Mouse (Mus musculus) thymus, postnatal 0 days (tissue): ENCODE data around the gene Mmp23. TPM values are rescaled to one million over a fixed set of nuclear protein-coding genes. Genes with fewer than 3 reads are reported as not detected.
"Not testable (repeated sequence)": the region's sequence is repeated elsewhere in the genome, so short reads cannot be mapped to it uniquely, and the experiment has no call there.

Experiments used
- DNase-seq: peaks from one replicate; pipeline ENCODE4 v3.0.0-alpha.2; 2015; ENCODE audit warnings: low spot score
- polyA plus RNA-seq: library from polyadenylated mRNA; unstranded; fragments of >200 nt; fragmentation: Nextera tagmentation; extraction: Ambion mirVana; gene quantifications from 2 replicates; pipeline ENCODE4 v1.2.1, GENCODE M21; 2015

Mmp23 gene
- polyA plus RNA-seq, 1 experiment from 2014 or later, result 7.5 TPM

- peak; percentile 73 for DNase-seq
Observed at GRCm38 (mm10) chr4:155654456-155655298, 1.5 kb upstream of the Mmp23 start.

- DNase-seq, result no peak
Observed at GRCm38 (mm10) chr4:155654183-155654455, 935 bp upstream of the Mmp23 start.

- DNase-seq, result peak; percentile 10
Observed at GRCm38 (mm10) chr4:155653451-155654182, 433 bp upstream of the Mmp23 start.

GRCm38 (mm10) chr4:155652283-155653085 lies 700 bp downstream of the Mmp23 start:
- no peak for DNase-seq

DNA sequence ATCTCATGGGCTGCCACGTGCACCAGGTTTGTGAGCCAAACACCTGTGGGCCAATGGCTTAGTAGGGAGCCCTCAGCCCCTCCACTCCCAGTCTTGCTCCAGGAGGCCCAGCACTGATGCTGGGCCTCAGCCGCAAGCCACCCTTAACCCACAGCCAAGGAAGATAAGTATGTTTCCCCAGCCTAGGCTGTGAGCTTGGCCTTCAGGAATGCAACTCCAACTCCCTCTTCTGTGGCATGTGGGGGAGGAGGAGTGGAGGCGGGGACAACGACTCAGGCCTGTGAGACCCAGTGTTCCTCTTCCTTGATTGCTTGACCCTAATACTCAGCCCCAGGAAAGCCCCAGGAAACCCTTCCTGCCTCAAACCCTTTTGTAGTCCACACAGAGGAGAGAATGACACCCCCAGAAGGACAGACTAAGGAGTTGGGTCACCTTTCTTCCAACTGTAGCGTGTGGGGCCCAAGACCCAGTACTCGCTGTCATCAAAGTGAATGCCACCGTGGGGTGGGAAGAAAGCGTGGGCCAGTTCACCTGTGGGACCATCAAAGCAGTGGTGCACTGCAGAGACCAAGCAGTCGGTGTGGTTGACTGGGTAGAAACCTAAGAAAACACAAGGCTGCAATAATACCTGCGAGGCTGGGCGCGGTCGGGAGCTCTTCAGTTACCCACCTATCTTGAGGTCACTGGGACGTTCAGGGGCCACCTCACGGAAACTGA lies 1.5 kb downstream of the Mmp23 start:
- no peak for DNase-seq

DNA sequence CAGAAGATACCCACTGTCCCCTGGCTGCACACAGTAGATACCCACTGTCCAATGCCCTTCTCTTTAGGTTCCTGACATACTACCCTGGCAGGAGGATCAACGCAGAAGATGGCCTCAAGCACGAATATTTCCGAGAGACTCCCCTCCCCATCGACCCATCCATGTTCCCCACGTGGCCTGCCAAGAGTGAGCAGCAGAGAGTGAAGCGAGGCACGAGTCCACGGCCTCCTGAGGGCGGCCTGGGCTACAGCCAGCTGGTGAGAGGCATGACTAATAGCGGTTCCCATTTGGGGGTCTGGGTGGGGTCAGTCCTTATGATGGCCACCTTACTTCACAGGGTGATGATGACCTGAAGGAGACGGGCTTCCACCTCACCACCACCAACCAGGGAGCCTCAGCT lies 3.8 kb downstream of the Mmp23 start:
- DNase-seq, result no peak

GRCm38 (mm10) chr4:155645721-155646120 lies 7.5 kb downstream of the Mmp23 start:
- no peak for DNase-seq

GRCm38 (mm10) chr4:155645308-155645707 lies 7.9 kb downstream of the Mmp23 start, which contains the start of gene Gm10563:
Gene Gm10563 (minus strand): TSS chr4:155645408.
- DNase-seq, result not testable (repeated sequence)

GRCm38 (mm10) chr4:155643531-155643930 lies 9.7 kb downstream of the Mmp23 start:
- DNase-seq, result no peak

DNA sequence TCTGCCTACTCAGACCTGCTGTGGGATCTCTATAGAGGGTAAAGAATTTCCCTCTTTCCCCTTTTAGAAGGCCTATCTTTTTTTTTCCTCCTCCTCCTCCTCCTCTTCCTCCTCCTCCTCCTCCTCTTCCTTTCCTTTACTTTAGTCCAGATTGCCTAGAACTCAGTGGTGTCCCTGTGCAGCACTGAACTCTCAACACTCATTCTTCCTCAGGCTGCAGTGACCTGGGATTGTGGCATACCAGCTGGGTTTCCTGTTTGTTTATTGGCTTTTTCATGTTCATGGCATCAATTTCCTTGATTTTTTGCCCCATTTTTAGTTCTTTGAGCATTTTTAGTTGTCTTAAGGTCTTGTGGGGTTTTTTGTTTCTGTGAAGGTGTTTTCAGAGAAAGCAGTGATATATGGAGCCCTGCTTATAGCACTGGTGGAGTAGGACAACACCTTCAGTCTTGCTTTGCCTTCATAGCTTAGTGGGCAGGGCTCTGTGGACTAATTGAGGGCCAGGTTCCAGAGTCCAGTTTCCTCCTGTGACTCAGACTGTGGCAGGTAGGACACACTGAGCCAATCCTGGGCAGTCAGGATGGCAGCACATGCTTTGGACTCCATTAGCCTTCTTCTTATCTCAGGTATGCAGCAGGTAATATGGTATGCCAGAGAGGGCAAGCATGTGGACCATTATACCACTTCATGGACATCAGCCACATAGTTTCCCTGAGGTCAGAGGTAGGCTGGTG lies 17.3 kb downstream of the Mmp23 start:
- no peak for DNase-seq

GRCm38 (mm10) chr4:155630267-155630666 lies 22.9 kb downstream of the Mmp23 start:
- no peak for DNase-seq

DNA sequence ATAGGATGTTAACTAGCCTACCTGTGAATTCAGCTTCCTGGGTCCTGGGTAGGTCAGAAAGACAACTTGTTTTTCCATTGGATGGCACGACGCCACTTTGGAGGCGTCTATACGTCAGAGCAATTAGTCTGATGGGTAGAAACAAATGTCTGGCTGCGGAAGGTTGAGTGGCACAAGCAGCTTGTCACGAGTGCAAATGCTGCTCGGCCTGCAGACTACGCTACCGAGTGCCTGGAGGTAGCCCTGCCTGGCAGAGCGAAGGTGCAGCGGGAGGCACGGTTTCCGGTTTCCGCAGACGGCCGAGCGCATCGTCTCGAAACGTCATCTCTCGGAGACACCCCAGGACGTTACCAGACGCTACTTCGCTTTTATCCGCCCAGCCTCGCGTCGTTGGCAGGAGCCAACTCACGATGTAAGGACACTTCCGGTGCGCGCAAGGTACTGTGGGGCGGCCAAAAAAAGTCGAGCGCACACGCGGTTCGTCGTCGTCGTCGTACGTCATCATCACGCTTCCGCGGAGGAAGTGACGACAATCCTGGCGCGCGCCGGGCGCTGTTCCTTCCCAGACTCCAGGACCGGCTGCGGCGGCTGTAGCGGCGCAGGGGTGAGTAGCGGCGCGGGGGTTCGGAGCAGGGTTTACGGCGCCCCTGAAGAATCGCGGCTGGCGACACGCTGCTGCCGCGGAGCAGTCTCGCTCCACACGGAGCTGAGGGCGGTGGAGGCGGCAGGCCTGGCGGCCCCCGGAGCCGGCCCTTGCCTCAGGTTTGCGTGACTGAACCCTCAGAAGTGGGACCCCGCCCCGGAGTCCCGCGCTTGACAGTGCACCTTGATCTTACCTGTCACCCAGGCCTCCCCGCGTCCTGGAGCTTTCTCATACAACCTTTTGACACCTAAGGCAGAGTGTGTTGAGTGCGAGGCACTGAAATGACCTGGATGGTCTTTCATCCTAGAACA lies 28.6 kb downstream of the Mmp23 start, which contains the start of gene Cdk11b:
Gene Cdk11b (plus strand): TSS at position 517 of the 954 bp plus-strand sequence.
- peak; percentile 100 for DNase-seq

GRCm38 (mm10) chr4:155618321-155618720 lies 34.9 kb downstream of the Mmp23 start:
- no peak for DNase-seq

DNA sequence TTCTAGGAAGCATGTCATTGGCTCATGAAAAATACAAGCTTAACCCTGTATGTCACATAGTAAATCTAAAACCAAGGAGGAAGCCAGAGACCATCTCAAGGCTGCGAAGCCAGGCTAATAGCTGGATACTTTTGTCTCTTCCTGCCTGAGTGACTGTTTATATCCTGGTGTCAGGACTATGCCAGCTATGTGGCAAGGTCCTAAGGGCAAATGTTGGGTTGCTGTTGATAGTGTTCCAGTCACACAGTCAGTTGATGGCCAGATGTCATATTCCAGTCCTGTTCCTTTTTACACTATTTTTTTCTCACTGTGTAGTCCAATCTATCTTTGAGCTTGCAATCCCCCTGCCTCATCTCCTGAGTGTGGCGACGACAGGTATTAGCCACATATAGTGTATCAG lies 39.9 kb downstream of the Mmp23 start:
- DNase-seq, result no peak

DNA sequence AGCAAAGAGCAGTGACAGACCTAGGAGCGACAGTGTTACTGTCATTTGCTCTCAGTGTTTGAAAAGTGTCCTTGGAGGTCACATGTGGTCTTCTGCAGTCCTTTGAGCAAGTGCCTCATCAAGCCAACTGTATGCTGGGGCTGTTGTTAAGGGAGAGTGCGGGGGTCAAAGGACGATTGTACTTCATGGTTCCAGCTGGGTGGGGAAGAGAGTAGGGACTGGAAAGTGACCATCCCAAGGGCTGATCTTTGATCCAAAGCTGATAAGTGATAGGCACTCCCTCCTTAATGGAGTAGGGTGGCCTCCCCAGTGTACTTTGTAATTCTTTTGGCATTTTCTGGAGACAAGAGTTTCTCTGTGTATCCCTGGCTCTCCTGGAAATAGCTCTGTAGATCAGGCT lies 41.3 kb downstream of the Mmp23 start:
- no peak for DNase-seq

DNA sequence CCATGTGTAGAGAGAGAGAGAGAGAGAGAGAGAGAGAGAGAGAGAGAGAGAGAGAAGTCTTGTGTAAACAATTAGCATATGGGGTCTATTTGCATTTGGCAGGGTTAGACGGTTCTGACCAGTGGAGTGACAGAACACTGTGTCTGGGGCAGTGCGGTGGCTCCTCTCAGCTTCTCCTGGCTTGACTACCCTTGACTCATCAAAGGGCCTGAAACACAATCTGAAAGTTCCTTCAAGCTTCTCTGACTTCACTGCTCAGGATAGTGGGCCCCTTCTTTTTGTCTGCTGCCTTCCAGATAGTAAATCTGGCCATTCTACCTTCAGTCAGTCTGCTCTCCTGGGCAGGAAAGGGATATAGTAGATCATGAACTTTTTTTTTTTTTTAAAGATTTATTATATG lies 46.4 kb downstream of the Mmp23 start:
- no peak for DNase-seq

- no peak for DNase-seq
Observed at GRCm38 (mm10) chr4:155605132-155605531, 48.1 kb downstream of the Mmp23 start.

- DNase-seq, result peak; percentile 57
Observed at GRCm38 (mm10) chr4:155603801-155604200, 49.4 kb downstream of the Mmp23 start.

- no peak for DNase-seq
Observed at GRCm38 (mm10) chr4:155602753-155603152, 50.4 kb downstream of the Mmp23 start.
